Mouse (Mus musculus) cerebellum, postnatal 10 days (tissue): ENCODE data around the gene Irx3.
A peak's percentile ranks its signal among the peaks of the same experiment; 100 is the strongest.

Source experiments
- DNase-seq, 2 experiments: peaks; one replicate each; pipeline ENCODE4 v3.0.0; 2021; ENCODE audit warnings: mixed read lengths in 2 of 2

The Irx3 gene

GRCm38 (mm10) chr8:91801839-91802238 is at the start of gene Irx3:
Gene Irx3 (minus strand): TSS chr8:91802067.
- peak; percentile 70 to 79 for DNase-seq

GRCm38 (mm10) chr8:91851359-91851758 is 49.5 kb upstream of the Irx3 start:
- DNase-seq: no peak

- no peak for DNase-seq
Measured at GRCm38 (mm10) chr8:91849984-91850383, 48.1 kb upstream of the Irx3 start.

GRCm38 (mm10) chr8:91849529-91849928 is 47.7 kb upstream of the Irx3 start:
- no peak for DNase-seq

GRCm38 (mm10) chr8:91845641-91846040 is 43.8 kb upstream of the Irx3 start:
- DNase-seq: peak in 1 of 2 experiments; percentile 33

- no peak for DNase-seq
Measured at GRCm38 (mm10) chr8:91837131-91837530, 35.3 kb upstream of the Irx3 start.

- DNase-seq: no peak
Measured at GRCm38 (mm10) chr8:91836685-91837084, 34.8 kb upstream of the Irx3 start.

GRCm38 (mm10) chr8:91827661-91828060 is 25.8 kb upstream of the Irx3 start:
- peak; percentile 52 to 57 for DNase-seq

GRCm38 (mm10) chr8:91827192-91827591 is 25.3 kb upstream of the Irx3 start:
- no peak for DNase-seq

GRCm38 (mm10) chr8:91823357-91823756 is 21.5 kb upstream of the Irx3 start:
- no peak for DNase-seq

GRCm38 (mm10) chr8:91822746-91823145 is 20.9 kb upstream of the Irx3 start:
- DNase-seq: no peak

GRCm38 (mm10) chr8:91821976-91822375 is 20.1 kb upstream of the Irx3 start:
- no peak for DNase-seq

GRCm38 (mm10) chr8:91819778-91820177 is 17.9 kb upstream of the Irx3 start:
- no peak for DNase-seq

- no peak for DNase-seq
Measured at GRCm38 (mm10) chr8:91818784-91819183, 16.9 kb upstream of the Irx3 start.

GRCm38 (mm10) chr8:91814106-91814505 is 12.2 kb upstream of the Irx3 start:
- no peak for DNase-seq

GRCm38 (mm10) chr8:91806720-91807241 is 4.9 kb upstream of the Irx3 start:
- peak in 1 of 2 experiments; percentile 25 for DNase-seq

GRCm38 (mm10) chr8:91806084-91806719 is 4.3 kb upstream of the Irx3 start:
- DNase-seq: peak in 1 of 2 experiments; percentile 48

- peak in 1 of 2 experiments; percentile 45 for DNase-seq
Measured at GRCm38 (mm10) chr8:91805254-91805671, 3.4 kb upstream of the Irx3 start.

GRCm38 (mm10) chr8:91804403-91805253 is 2.8 kb upstream of the Irx3 start:
- no peak for DNase-seq

- DNase-seq: no peak
Measured at GRCm38 (mm10) chr8:91803515-91804402, 1.9 kb upstream of the Irx3 start.

- no peak for DNase-seq
Measured at GRCm38 (mm10) chr8:91802401-91803322, 795 bp upstream of the Irx3 start.
